9 mouse cellular contexts compared by ENCODE assay signal in genomic region chr6:114343740-114344139, GRCm38 (mm10). TPM values are rescaled to one million over a fixed set of nuclear protein-coding genes. Genes with fewer than 3 reads are reported as not detected.
DNase-seq lines count a peak whose midpoint lies in the region; ATAC-seq and TF ChIP-seq lines count a peak whose summit lies in the region.
"Had no signal": no experiment of that assay in that cellular context is flagged by ENCODE, and none has a peak within 500 bp of the region (broad histone marks: within the 10 kb centered on the region; RNA-seq: fewer than 3 reads in every experiment).

No protein-coding gene starts in this region.

- H3K4me1 ChIP-seq in kidney, adult 2 months (ENCODE audit: control insufficient read depth, insufficient read depth, low read length) = no peaks in the 10 kb centered on the region
- H3K4me1 ChIP-seq in kidney, embryonic 16.5 days (ENCODE audit: insufficient read depth, low read length) = peaks cover 12% of the 10 kb centered on the region
- H3K4me1 ChIP-seq in hindbrain, embryonic 16.5 days (ENCODE audit: control insufficient read depth, insufficient read depth, low read depth, low read length) = peaks cover 8% of the 10 kb centered on the region
- H3K4me1 ChIP-seq: liver, embryonic 13.5 days had no signal

- no peak overlapping the region for H3K4me2 ChIP-seq in kidney, embryonic 16.5 days (replicated peaks; ENCODE audit: low read depth, low read length)
- no peak overlapping the region for H3K4me2 ChIP-seq in hindbrain, embryonic 16.5 days (ENCODE audit: low read length)
- H3K4me2 ChIP-seq: liver, embryonic 13.5 days had no signal

- H3K27me3 ChIP-seq in kidney, adult 2 months (replicated peaks; ENCODE audit: control insufficient read depth, insufficient read depth, low read length) = no peaks in the 10 kb centered on the region
- peaks cover 6% of the 10 kb centered on the region; the same call in 1 of the 2 replicates for H3K27me3 ChIP-seq in kidney, embryonic 16.5 days (ENCODE audit: insufficient read depth, low read length)
- H3K27me3 ChIP-seq in hindbrain, embryonic 16.5 days (replicated peaks; ENCODE audit: control insufficient read depth, insufficient read depth, low read length) = peaks cover 5% of the 10 kb centered on the region
- H3K27me3 ChIP-seq: liver, embryonic 13.5 days had no signal

- no peaks in the 10 kb centered on the region for H3K9me3 ChIP-seq in kidney, embryonic 16.5 days (ENCODE audit: low read length)
- H3K9me3 ChIP-seq in hindbrain, embryonic 16.5 days (ENCODE audit: control insufficient read depth, low read length) = no peaks in the 10 kb centered on the region
- H3K9me3 ChIP-seq: liver, embryonic 13.5 days had no signal

- ATAC-seq in kidney, embryonic 16.5 days (ENCODE audit: low FRiP score, low TSS enrichment) = no peak
- peak; percentile 71 for ATAC-seq in hindbrain, embryonic 16.5 days
- ATAC-seq in erythroblast, adult 5-6 weeks (replicated peaks; ENCODE audit: low FRiP score, poor library complexity, severe bottlenecking) = no peak

- no peak for TF ChIP-seq POLR2A in kidney, adult 2 months (IDR thresholded peaks at IDR 0.05; ENCODE audit: low read depth, low read length)

- peak; percentile 63 for TF ChIP-seq CTCF in kidney, adult 2 months (conservative IDR thresholded peaks at IDR 0.05; ENCODE audit: insufficient read depth, insufficient read length, low read depth, low read length)

- no peak overlapping the region for H3K4me3 ChIP-seq in kidney, adult 2 months (ENCODE audit: insufficient read depth, low read depth, low read length)
- H3K4me3 ChIP-seq in kidney, embryonic 16.5 days (ENCODE audit: low read length) = no peak overlapping the region
- no peak overlapping the region for H3K4me3 ChIP-seq in hindbrain, embryonic 16.5 days (ENCODE audit: low read length)
- H3K4me3 ChIP-seq: liver, embryonic 13.5 days had no signal

- WGBS in kidney, adult 2 months = 15% methylated on average over 3 of the region's 3 CpGs
- WGBS in kidney, embryonic 16.5 days = 11% methylated on average over 3 of the region's 3 CpGs
- WGBS in hindbrain, embryonic 16.5 days = 15% methylated on average over 3 of the region's 3 CpGs

- H3K36me3 ChIP-seq in kidney, adult 2 months (ENCODE audit: control insufficient read depth, insufficient read depth, low read length) = no peaks in the 10 kb centered on the region
- no peaks in the 10 kb centered on the region for H3K36me3 ChIP-seq in kidney, embryonic 16.5 days (ENCODE audit: insufficient read depth, low read length)
- H3K36me3 ChIP-seq in hindbrain, embryonic 16.5 days (ENCODE audit: control insufficient read depth, insufficient read depth, low read length) = no peaks in the 10 kb centered on the region
- H3K36me3 ChIP-seq: liver, embryonic 13.5 days had no signal

- no peak overlapping the region for H3K9ac ChIP-seq in kidney, embryonic 16.5 days (replicated peaks; ENCODE audit: low read length)
- H3K9ac ChIP-seq in hindbrain, embryonic 16.5 days (ENCODE audit: low read depth, low read length) = no peak overlapping the region
- H3K9ac ChIP-seq: liver, embryonic 13.5 days had no signal

- no peak overlapping the region for H3K27ac ChIP-seq in kidney, adult 2 months (ENCODE audit: insufficient read depth, low read depth, low read length)
- H3K27ac ChIP-seq in kidney, embryonic 16.5 days (ENCODE audit: low read length) = no peak overlapping the region
- H3K27ac ChIP-seq in hindbrain, embryonic 16.5 days (ENCODE audit: low read depth, low read length) = no peak overlapping the region
- H3K27ac ChIP-seq: liver, embryonic 13.5 days had no signal

- peak; percentile 29 for DNase-seq in kidney, adult 2 months
- DNase-seq in R1 (ENCODE audit: low read depth, low spot score) = peak; percentile 22
- DNase-seq in cerebellum, postnatal 36 days = peak; percentile 39 to 62
- DNase-seq in lung, postnatal 10 days = peak; percentile 62
- DNase-seq in right cerebral cortex, postnatal 14 days = peak; percentile 71
- DNase-seq: liver, embryonic 13.5 days had no signal

RNA-seq across cellular contexts. Expression of gene Hrh1, which starts 54.0 kb away (rescaled TPM):
- polyA plus RNA-seq in kidney, adult 2 months (2012; rRNA removed) = 0.23 and 0.34 TPM in 2 replicates
- 0.13 and 0.21 TPM in 2 replicates for polyA plus RNA-seq in kidney, embryonic 16.5 days (2015; fragmentation: Nextera tagmentation; extraction: Ambion mirVana)
- 1.5 and 1.9 TPM in 2 replicates for polyA plus RNA-seq in hindbrain, embryonic 16.5 days (2015; fragmentation: Nextera tagmentation; extraction: Ambion mirVana)
- not detected in 2 replicates for total RNA-seq in erythroblast, adult 5-6 weeks (2015; ENCODE audit: low replicate concordance)
- total RNA-seq in erythroblast, adult 5-6 weeks (2017; ENCODE audit: low replicate concordance) = 0.14 TPM in 1 of 2 replicates, not detected in the other
- polyA plus RNA-seq: liver, embryonic 13.5 days had no signal
